Mouse (Mus musculus): Measurements from ENCODE around the gene Oxsr1. TPM values are rescaled to one million over a fixed set of nuclear protein-coding genes. Genes with fewer than 3 reads are reported as not detected.

The Oxsr1 gene
- polyA plus RNA-seq, 1 experiment, result 13.5 TPM

GRCm38 (mm10) chr9:119324130-119324529 is 1.9 kb upstream of the Oxsr1 start:
- no peaks in the 10 kb centered on the region for H3K27me3 ChIP-seq (ENCODE audit: control insufficient read depth, insufficient read depth, insufficient read length)
- no peaks in the 10 kb centered on the region for H3K36me3 ChIP-seq (ENCODE audit: control insufficient read depth, insufficient read depth)
- H3K4me2 ChIP-seq (ENCODE audit: low read depth), result peak overlapping the region; percentile 92
- TF ChIP-seq MYOG (IDR thresholded peaks at IDR 0.05; ENCODE audit: control insufficient read depth in 1 of 3, insufficient read depth in 1 of 3, insufficient read length in 2 of 3, low read depth in 2 of 3) (no peak), MAX (IDR thresholded peaks at IDR 0.05; ENCODE audit: low read depth) (no peak), USF1 (IDR thresholded peaks at IDR 0.05; ENCODE audit: low read depth) (no peak), CEBPB (IDR thresholded peaks at IDR 0.05; ENCODE audit: insufficient read depth, poor library complexity, severe bottlenecking) (no peak)
- no peak overlapping the region for H3ac ChIP-seq (ENCODE audit: control insufficient read depth, insufficient read length)
- peaks cover 27% of the 10 kb centered on the region for H3K79me2 ChIP-seq (ENCODE audit: control insufficient read depth, insufficient read depth)
- H3K4me3 ChIP-seq, result no peak overlapping the region

GRCm38 (mm10) chr9:119323260-119323645 is 1.0 kb upstream of the Oxsr1 start:
- H3K27me3 ChIP-seq (ENCODE audit: control insufficient read depth, insufficient read depth, insufficient read length), result no peaks in the 10 kb centered on the region

GRCm38 (mm10) chr9:119321392-119322229 is 616 bp downstream of the Oxsr1 start:
- TF ChIP-seq TCF12 (IDR thresholded peaks at IDR 0.05; ENCODE audit: insufficient read depth, poor library complexity, severe bottlenecking) (no peak), CEBPB (IDR thresholded peaks at IDR 0.05; ENCODE audit: insufficient read depth, poor library complexity, severe bottlenecking) (no peak), USF1 (IDR thresholded peaks at IDR 0.05; ENCODE audit: low read depth) (no peak), MYOG (IDR thresholded peaks at IDR 0.05; ENCODE audit: control insufficient read depth in 1 of 3, insufficient read depth in 1 of 3, insufficient read length in 2 of 3, low read depth in 2 of 3) (no peak), REST (IDR thresholded peaks at IDR 0.05; ENCODE audit: insufficient read depth, insufficient read length) (no peak), POLR2A (IDR thresholded peaks at IDR 0.05; ENCODE audit: insufficient read length, low read depth) (no peak), POLR2AphosphoS2 (IDR thresholded peaks at IDR 0.05; ENCODE audit: insufficient read length, low read depth) (no peak), SRF (IDR thresholded peaks at IDR 0.05; ENCODE audit: control insufficient read depth, insufficient read length, low read depth) (no peak), TCF3 (IDR thresholded peaks at IDR 0.05; ENCODE audit: insufficient read length, low read depth) (no peak), MYOD1 (IDR thresholded peaks at IDR 0.05; ENCODE audit: control insufficient read depth in 1 of 3, insufficient read length in 2 of 3, low read depth in 2 of 3) (no peak), E2F4 (IDR thresholded peaks at IDR 0.05; ENCODE audit: insufficient read depth) (no peak), MAX (IDR thresholded peaks at IDR 0.05; ENCODE audit: low read depth) (no peak)
- H3K4me2 ChIP-seq (ENCODE audit: low read depth), result peak overlapping the region; percentile 97
- peaks cover 49% of the 10 kb centered on the region for H3K79me2 ChIP-seq (ENCODE audit: control insufficient read depth, insufficient read depth)
- no peaks in the 10 kb centered on the region for H3K27me3 ChIP-seq (ENCODE audit: control insufficient read depth, insufficient read depth, insufficient read length)
- no peaks in the 10 kb centered on the region for H3K36me3 ChIP-seq (ENCODE audit: control insufficient read depth, insufficient read depth)
- H3K4me3 ChIP-seq, result peak overlapping the region; percentile 81
- peak overlapping the region; percentile 77 for H3ac ChIP-seq (ENCODE audit: control insufficient read depth, insufficient read length)

More at GRCm38 (mm10) chr9:119323260-119323645, 1.0 kb upstream of the Oxsr1 start:
- peak overlapping the region; percentile 81 for H3K4me3 ChIP-seq
- peak overlapping the region; percentile 92 for H3K4me2 ChIP-seq (ENCODE audit: low read depth)
- TF ChIP-seq MYOG (IDR thresholded peaks at IDR 0.05; ENCODE audit: control insufficient read depth in 1 of 3, insufficient read depth in 1 of 3, insufficient read length in 2 of 3, low read depth in 2 of 3) (no peak), MAX (IDR thresholded peaks at IDR 0.05; ENCODE audit: low read depth) (no peak)
- peak overlapping the region; percentile 77 for H3ac ChIP-seq (ENCODE audit: control insufficient read depth, insufficient read length)
- no peaks in the 10 kb centered on the region for H3K36me3 ChIP-seq (ENCODE audit: control insufficient read depth, insufficient read depth)
- peaks cover 36% of the 10 kb centered on the region for H3K79me2 ChIP-seq (ENCODE audit: control insufficient read depth, insufficient read depth)

GRCm38 (mm10) chr9:119320946-119321345 is 1.3 kb downstream of the Oxsr1 start:
- Histone ChIP-seq H3K4me3 (peak overlapping the region; percentile 81), H3K4me2 (ENCODE audit: low read depth) (peak overlapping the region; percentile 97), H3K27me3 (ENCODE audit: control insufficient read depth, insufficient read depth, insufficient read length) (no peaks in the 10 kb centered on the region), H3ac (ENCODE audit: control insufficient read depth, insufficient read length) (peak overlapping the region; percentile 77), H3K36me3 (ENCODE audit: control insufficient read depth, insufficient read depth) (no peaks in the 10 kb centered on the region), H3K79me2 (ENCODE audit: control insufficient read depth, insufficient read depth) (peaks cover 55% of the 10 kb centered on the region)
- TF ChIP-seq POLR2A (IDR thresholded peaks at IDR 0.05; ENCODE audit: insufficient read length, low read depth) (no peak), E2F4 (IDR thresholded peaks at IDR 0.05; ENCODE audit: insufficient read depth) (no peak), TCF3 (IDR thresholded peaks at IDR 0.05; ENCODE audit: insufficient read length, low read depth) (no peak), MAX (IDR thresholded peaks at IDR 0.05; ENCODE audit: low read depth) (no peak), TCF12 (IDR thresholded peaks at IDR 0.05; ENCODE audit: insufficient read depth, poor library complexity, severe bottlenecking) (no peak), POLR2AphosphoS2 (IDR thresholded peaks at IDR 0.05; ENCODE audit: insufficient read length, low read depth) (no peak), REST (IDR thresholded peaks at IDR 0.05; ENCODE audit: insufficient read depth, insufficient read length) (no peak), MYOG (IDR thresholded peaks at IDR 0.05; ENCODE audit: control insufficient read depth in 1 of 3, insufficient read depth in 1 of 3, insufficient read length in 2 of 3, low read depth in 2 of 3) (no peak), SRF (IDR thresholded peaks at IDR 0.05; ENCODE audit: control insufficient read depth, insufficient read length, low read depth) (no peak), MYOD1 (IDR thresholded peaks at IDR 0.05; ENCODE audit: control insufficient read depth in 1 of 3, insufficient read length in 2 of 3, low read depth in 2 of 3) (no peak), CEBPB (IDR thresholded peaks at IDR 0.05; ENCODE audit: insufficient read depth, poor library complexity, severe bottlenecking) (no peak), USF1 (IDR thresholded peaks at IDR 0.05; ENCODE audit: low read depth) (no peak)

GRCm38 (mm10) chr9:119320446-119320845 is 1.8 kb downstream of the Oxsr1 start:
- no peaks in the 10 kb centered on the region for H3K36me3 ChIP-seq (ENCODE audit: control insufficient read depth, insufficient read depth)
- peaks cover 59% of the 10 kb centered on the region for H3K79me2 ChIP-seq (ENCODE audit: control insufficient read depth, insufficient read depth)
- H3K4me3 ChIP-seq, result peak overlapping the region; percentile 81
- peak overlapping the region; percentile 97 for H3K4me2 ChIP-seq (ENCODE audit: low read depth)
- no peaks in the 10 kb centered on the region for H3K27me3 ChIP-seq (ENCODE audit: control insufficient read depth, insufficient read depth, insufficient read length)
- no peak for TF ChIP-seq SRF (IDR thresholded peaks at IDR 0.05; ENCODE audit: control insufficient read depth, insufficient read length, low read depth)
- TF ChIP-seq TCF3 (IDR thresholded peaks at IDR 0.05; ENCODE audit: insufficient read length, low read depth), result no peak
- TF ChIP-seq TCF12 (IDR thresholded peaks at IDR 0.05; ENCODE audit: insufficient read depth, poor library complexity, severe bottlenecking), result no peak
- TF ChIP-seq MAX (IDR thresholded peaks at IDR 0.05; ENCODE audit: low read depth), result no peak
- TF ChIP-seq MYOD1 (IDR thresholded peaks at IDR 0.05; ENCODE audit: control insufficient read depth in 1 of 3, insufficient read length in 2 of 3, low read depth in 2 of 3), result no peak
- TF ChIP-seq POLR2A (IDR thresholded peaks at IDR 0.05; ENCODE audit: insufficient read length, low read depth), result no peak
- H3ac ChIP-seq (ENCODE audit: control insufficient read depth, insufficient read length), result no peak overlapping the region

Measured in myocyte (in vitro differentiated cells).